ENCODE assay signal across 12 mouse cellular contexts in the genomic region with DNA sequence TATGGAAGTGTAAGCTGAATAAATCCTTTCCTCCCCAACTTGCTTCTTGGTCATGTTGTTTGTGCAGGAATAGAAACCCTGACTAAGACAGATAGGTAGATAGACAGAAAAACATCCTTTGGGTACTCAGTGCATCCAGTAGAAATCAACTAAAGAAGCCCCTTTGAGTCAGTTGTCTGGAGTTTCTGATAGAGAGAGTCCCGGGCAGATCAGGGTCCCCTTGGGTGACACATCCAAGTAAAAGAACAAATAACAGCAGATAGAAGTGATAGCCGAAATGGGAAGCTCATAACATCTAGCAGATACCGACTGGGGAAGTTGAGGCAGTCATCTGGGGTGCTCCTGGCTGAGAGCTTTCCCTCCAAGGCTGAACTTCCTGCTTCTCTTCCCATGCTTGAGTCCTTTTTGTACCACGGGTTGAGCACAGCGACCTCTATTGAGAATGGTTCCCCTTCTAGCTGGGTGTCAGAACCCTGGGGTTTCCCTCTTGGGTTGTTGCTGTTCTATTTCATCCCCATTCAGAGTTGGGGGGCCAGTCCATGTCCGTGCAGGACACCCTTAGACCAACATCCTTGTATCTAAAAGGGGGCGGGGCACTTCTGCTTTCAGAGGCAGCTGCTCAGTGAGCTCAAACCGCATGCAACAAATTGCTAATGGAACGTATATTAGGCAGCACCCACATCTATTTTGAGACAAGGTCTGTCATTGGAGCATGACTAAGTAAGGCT. TPM values are rescaled to one million over a fixed set of nuclear protein-coding genes. Genes with fewer than 3 reads are reported as not detected.
A peak's percentile ranks its signal among the peaks of the same experiment; 100 is the strongest.
DNase-seq lines count a peak whose midpoint lies in the region; ATAC-seq and TF ChIP-seq lines count a peak whose summit lies in the region.
"Had no signal": no experiment of that assay in that cellular context is flagged by ENCODE, and none has a peak within 500 bp of the region (broad histone marks: within the 10 kb centered on the region; RNA-seq: fewer than 3 reads in every experiment).

No protein-coding gene starts in this region.

- H3K27me3 ChIP-seq in liver, embryonic 11.5 days (replicated peaks; ENCODE audit: control insufficient read depth, insufficient read depth, low read length), result no peaks in the 10 kb centered on the region
- H3K27me3 ChIP-seq in hindbrain, embryonic 11.5 days (ENCODE audit: control insufficient read depth, insufficient read depth, low read length), result no peaks in the 10 kb centered on the region
- H3K27me3 ChIP-seq: neural tube, embryonic 15.5 days had no signal

- no peaks in the 10 kb centered on the region for H3K36me3 ChIP-seq in liver, embryonic 11.5 days (ENCODE audit: control insufficient read depth, insufficient read depth, low read length)
- no peaks in the 10 kb centered on the region for H3K36me3 ChIP-seq in hindbrain, embryonic 11.5 days (ENCODE audit: control insufficient read depth, insufficient read depth, low read length)
- H3K36me3 ChIP-seq: neural tube, embryonic 15.5 days had no signal

- ATAC-seq in liver, embryonic 11.5 days (replicated peaks; ENCODE audit: low FRiP score), result no peak
- ATAC-seq in hindbrain, embryonic 11.5 days (ENCODE audit: low FRiP score), result no peak
- ATAC-seq: intestine, postnatal 0 days had no signal

- DNase-seq in liver, result peak; percentile 15
- DNase-seq in liver, embryonic 11.5 days (ENCODE audit: low spot score), result no peak
- peak; percentile 72 for DNase-seq in lung, postnatal 36 days
- peak; percentile 26 to 74 for DNase-seq in spleen, postnatal 10 days (ENCODE audit: low spot score in 2 of 2)
- no peak for DNase-seq in hindbrain, embryonic 11.5 days (ENCODE audit: low spot score)
- no peak for DNase-seq in cerebellum, adult 9-11 months
- no peak for DNase-seq in left cerebral cortex, postnatal 10 days (ENCODE audit: extremely low spot score in 1 of 2, low spot score in 2 of 2)
- DNase-seq: cerebellum, adult 18-20 months; gastrocnemius, postnatal 36 days had no signal

- no peak overlapping the region for H3K4me2 ChIP-seq in liver, embryonic 11.5 days
- H3K4me2 ChIP-seq in hindbrain, embryonic 11.5 days (replicated peaks; ENCODE audit: low read depth, low read length), result no peak overlapping the region
- H3K4me2 ChIP-seq: neural tube, embryonic 15.5 days had no signal

- no peak overlapping the region for H3K9ac ChIP-seq in liver, embryonic 11.5 days (ENCODE audit: low read depth, low read length)
- no peak overlapping the region for H3K9ac ChIP-seq in hindbrain, embryonic 11.5 days (ENCODE audit: low read depth, low read length)
- H3K9ac ChIP-seq: neural tube, embryonic 15.5 days had no signal

- TF ChIP-seq CTCF in bone marrow macrophage, adult 2 months (IDR thresholded peaks at IDR 0.05; ENCODE audit: low read depth, low read length), result no peak

- TF ChIP-seq POLR2A in bone marrow macrophage, adult 2 months (IDR thresholded peaks at IDR 0.05; ENCODE audit: borderline replicate concordance, low read depth, low read length), result no peak

- no peaks in the 10 kb centered on the region for H3K9me3 ChIP-seq in liver, embryonic 11.5 days (ENCODE audit: control insufficient read depth, low read length)
- H3K9me3 ChIP-seq in hindbrain, embryonic 11.5 days (ENCODE audit: control insufficient read depth, low read length), result no peaks in the 10 kb centered on the region
- H3K9me3 ChIP-seq: neural tube, embryonic 15.5 days had no signal

- H3K4me1 ChIP-seq in liver, embryonic 11.5 days (replicated peaks; ENCODE audit: control insufficient read depth, insufficient read depth, low read length), result no peaks in the 10 kb centered on the region
- peaks cover 33% of the 10 kb centered on the region for H3K4me1 ChIP-seq in bone marrow macrophage, adult 2 months (ENCODE audit: control insufficient read depth, insufficient read depth, low read length)
- H3K4me1 ChIP-seq in hindbrain, embryonic 11.5 days (replicated peaks; ENCODE audit: control insufficient read depth, insufficient read depth, low read length), result no peaks in the 10 kb centered on the region
- H3K4me1 ChIP-seq: neural tube, embryonic 15.5 days had no signal

- no peak overlapping the region for H3K4me3 ChIP-seq in liver, embryonic 11.5 days (ENCODE audit: low read depth, low read length)
- H3K4me3 ChIP-seq in bone marrow macrophage, adult 2 months (ENCODE audit: insufficient read depth, low read length), result no peak overlapping the region
- no peak overlapping the region for H3K4me3 ChIP-seq in hindbrain, embryonic 11.5 days (ENCODE audit: low read depth, low read length)
- H3K4me3 ChIP-seq: neural tube, embryonic 15.5 days had no signal

- no peak overlapping the region for H3K27ac ChIP-seq in liver, embryonic 11.5 days (ENCODE audit: low read depth, low read length)
- peak overlapping the region; percentile 82 for H3K27ac ChIP-seq in bone marrow macrophage, adult 2 months (ENCODE audit: insufficient read depth, low read depth, low read length)
- H3K27ac ChIP-seq in hindbrain, embryonic 11.5 days (ENCODE audit: low read depth, low read length), result no peak overlapping the region
- H3K27ac ChIP-seq: neural tube, embryonic 15.5 days had no signal

- intact Hi-C loops in left cerebral cortex, postnatal 10 days (cut with DNase I), result no loop called here

- 44% methylated on average over 9 of the region's 9 CpGs for WGBS in liver, embryonic 11.5 days
- 76% methylated on average over 9 of the region's 9 CpGs for WGBS in hindbrain, embryonic 11.5 days

RNA-seq across cellular contexts. Expression of gene Arf2, which starts 34.3 kb away (rescaled TPM):
- polyA plus RNA-seq in liver, embryonic 11.5 days (2014; fragmentation: Nextera tagmentation; extraction: Ambion mirVana), result 28.2 and 32.7 TPM in 2 replicates
- polyA plus RNA-seq in bone marrow macrophage, adult 2 months (2012; ENCODE audit: insufficient read depth, insufficient read length, missing spikeins), result 45.7 and 46.4 TPM in 2 replicates
- polyA plus RNA-seq in hindbrain, embryonic 11.5 days (2014; fragmentation: Nextera tagmentation; extraction: Ambion mirVana), result 143 and 145 TPM in 2 replicates
- 10 to 100 TPM; 86.5 to 93.9 TPM for total RNA-seq in left cerebral cortex, postnatal 10 days (2021)

RNA-seq across cellular contexts. Expression of gene Nsf, which starts 47.0 kb away (rescaled TPM):
- 50.3 and 54.3 TPM in 2 replicates for polyA plus RNA-seq in liver, embryonic 11.5 days (2014; fragmentation: Nextera tagmentation; extraction: Ambion mirVana)
- polyA plus RNA-seq in bone marrow macrophage, adult 2 months (2012; ENCODE audit: insufficient read depth, insufficient read length, missing spikeins), result 64.8 and 69.5 TPM in 2 replicates
- 55.0 and 59.7 TPM in 2 replicates for polyA plus RNA-seq in hindbrain, embryonic 11.5 days (2014; fragmentation: Nextera tagmentation; extraction: Ambion mirVana)
- 100 to 1,000 TPM; 654 to 692 TPM for total RNA-seq in left cerebral cortex, postnatal 10 days (2021)

Comparison
In these comparisons a context has a peak if more than half of its experiments do, and no peak if none do; other contexts are left out.
1. DNase-seq: peak in liver (single experiment), lung, postnatal 36 days (single experiment) and spleen, postnatal 10 days (2 of 2); none in liver, embryonic 11.5 days (single experiment), hindbrain, embryonic 11.5 days (single experiment), cerebellum, adult 9-11 months (single experiment) and left cerebral cortex, postnatal 10 days (0 of 2).